Mouse (Mus musculus) CD4-positive helper T cell, adult 2 months (primary cell): Measurements from ENCODE around the gene Ccn2.
A peak's percentile ranks its signal among the peaks of the same experiment; 100 is the strongest.

Experiments used
- DNase-seq: peaks from one replicate; pipeline ENCODE4 v3.0.0-alpha.2; 2012; ENCODE audit warnings: low read depth, missing footprints, low spot score

Ccn2 gene

DNA sequence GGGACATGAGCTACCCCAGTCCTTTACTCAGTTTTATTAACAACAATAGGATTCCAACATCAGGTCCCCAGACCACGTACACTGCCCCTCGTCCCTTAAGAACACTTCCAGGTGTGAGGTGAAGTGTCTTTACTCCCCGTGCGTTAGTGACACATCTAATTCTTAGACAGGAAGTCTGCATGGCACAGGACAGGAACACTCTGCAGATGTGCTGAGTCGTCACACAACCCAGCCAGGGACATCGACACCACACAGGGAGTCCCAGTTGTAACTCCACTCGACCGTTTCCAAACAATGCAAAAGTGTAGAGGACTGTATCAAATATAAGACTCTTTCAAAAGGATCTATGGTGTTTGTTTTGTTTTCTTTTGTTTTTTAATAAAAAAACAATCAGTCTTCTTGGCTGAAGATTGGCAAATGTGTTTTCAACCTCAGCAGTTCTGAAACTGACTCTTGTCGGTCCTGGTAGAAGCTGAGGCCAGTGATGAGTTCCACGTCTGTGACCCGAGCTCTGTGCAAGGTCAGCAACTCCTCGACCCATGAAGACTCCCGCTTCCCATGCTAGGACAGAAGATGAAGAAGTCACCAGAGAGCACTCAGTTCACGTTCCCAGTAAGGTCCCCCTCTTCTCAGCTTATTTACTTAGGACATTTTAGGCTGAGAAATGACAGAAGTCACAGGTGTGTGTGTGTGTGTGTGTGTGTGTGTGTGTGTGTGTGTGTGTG, 46.3 kb downstream of the Ccn2 start:
- peak; percentile 29 for DNase-seq

- DNase-seq: no peak
Observed at GRCm38 (mm10) chr10:24642796-24643580, 47.7 kb downstream of the Ccn2 start.

- DNase-seq: no peak
Observed at GRCm38 (mm10) chr10:24645169-24645568, 49.9 kb downstream of the Ccn2 start.
